Mouse (Mus musculus) liver, embryonic 13.5 days (tissue): Measurements from ENCODE around the gene Grid2ip. TPM values are rescaled to one million over a fixed set of nuclear protein-coding genes. Genes with fewer than 3 reads are reported as not detected.

ENCODE experiments used
- ATAC-seq: fragments of 200-750 bp; cut with Nextera tagmentation; 2 replicates; pipeline ENCODE4 v1.8.0; 2017; ENCODE audit warnings: low read depth, mild to moderate bottlenecking, moderate number of reproducible peaks, moderate library complexity
- DNase-seq: peaks from one replicate; pipeline ENCODE4 v3.0.0; 2022
- H3K27ac ChIP-seq: fragments of 300-500 bp; sonication (generic); 2 replicates; pipeline ENCODE4 v1.5.1; 2015; ENCODE audit warnings: moderate library complexity, mild to moderate bottlenecking, inconsistent platforms
- H3K27me3 ChIP-seq: fragments of 300-500 bp; sonication (generic); 2 replicates; pipeline ENCODE4 v1.6.1; 2015; ENCODE audit warnings: mild to moderate bottlenecking, inconsistent platforms
- H3K36me3 ChIP-seq: fragments of 300-500 bp; sonication (generic); 2 replicates; pipeline ENCODE4 v1.6.1; 2015; ENCODE audit warnings: mild to moderate bottlenecking, inconsistent platforms
- H3K4me1 ChIP-seq: fragments of 300-500 bp; sonication (generic); replicated peaks from 2 replicates; pipeline ENCODE4 v1.6.1; 2015; ENCODE audit warnings: inconsistent platforms
- H3K4me2 ChIP-seq: fragments of 300-500 bp; sonication (generic); 2 replicates; pipeline ENCODE4 v1.6.1; 2015; ENCODE audit warnings: inconsistent platforms, mild to moderate bottlenecking, moderate library complexity
- H3K4me3 ChIP-seq: fragments of 300-500 bp; sonication (generic); replicated peaks from 2 replicates; pipeline ENCODE4 v1.5.1; 2015; ENCODE audit warnings: mild to moderate bottlenecking, inconsistent platforms
- H3K9ac ChIP-seq: fragments of 300-500 bp; sonication (generic); 2 replicates; pipeline ENCODE4 v1.6.1; 2015; ENCODE audit warnings: mild to moderate bottlenecking, inconsistent platforms
- H3K9me3 ChIP-seq: fragments of 300-500 bp; sonication (generic); replicated peaks from 2 replicates; pipeline ENCODE4 v1.6.1; 2016; ENCODE audit warnings: inconsistent platforms
- WGBS: fragments of 180-500 bp; shearing (Covaris S2); methylation state at CpG from one replicate; pipeline ENCODE4 v1.1.7; 2015; ENCODE audit not compliant: insufficient replicate concordance; 5-methylcytosine and 5-hydroxymethylcytosine counted together
- polyA plus RNA-seq: library from polyadenylated mRNA; unstranded; fragments of >200 nt; fragmentation: Nextera tagmentation; extraction: Ambion mirVana; gene quantifications from 2 replicates; pipeline ENCODE4 v1.2.1, GENCODE M21; 2015

Gene Grid2ip
- 0.03 TPM in 1 of 2 replicates, not detected in the other for polyA plus RNA-seq

DNA sequence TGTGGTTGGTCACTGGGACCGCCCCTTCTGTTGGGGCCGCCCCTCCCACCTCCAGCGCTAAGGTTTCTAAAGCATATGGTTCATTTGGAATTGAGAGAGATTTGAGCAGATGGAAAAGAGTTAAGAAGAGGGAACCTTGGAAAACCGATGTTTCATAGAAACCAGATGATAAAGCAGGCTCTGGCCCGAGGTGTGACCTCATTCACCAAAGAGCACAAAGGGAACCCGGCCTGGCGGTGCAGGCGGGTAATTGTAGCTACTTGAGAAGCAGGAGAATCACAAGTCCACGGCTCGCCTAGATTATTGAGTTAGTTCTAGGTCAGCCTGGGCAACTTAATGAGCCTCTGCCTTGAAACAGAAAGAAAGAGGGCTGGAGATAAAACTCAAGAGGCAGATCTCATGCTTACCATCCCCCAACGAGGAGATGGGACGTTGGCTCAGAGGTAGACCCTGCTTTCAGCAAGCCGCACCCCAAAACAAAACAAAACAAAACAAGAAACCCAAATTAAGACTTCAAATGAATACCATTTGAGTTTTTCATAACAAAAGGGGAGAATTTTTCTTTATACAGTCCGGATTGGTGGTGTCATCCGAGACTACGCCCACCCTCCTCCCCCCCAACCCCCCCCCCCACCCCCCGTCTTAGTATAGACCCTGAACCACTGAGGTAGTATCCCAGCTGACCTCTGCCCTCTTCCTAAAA lies at the start of gene Grid2ip:
Grid2ip (plus strand) TSS at position 653 of the 703 bp plus-strand sequence.
- Histone ChIP-seq H3K9ac (no peak within 1 kb of the TSS), H3K4me1 (peaks cover 7% of the 10 kb centered on the region; the same call in 1 of the 2 replicates), H3K4me3 (no peak within 1 kb of the TSS), H3K4me2 (no peak within 1 kb of the TSS), H3K9me3 (no peaks in the 10 kb centered on the region), H3K27ac (no peak within 1 kb of the TSS), H3K36me3 (no peaks in the 10 kb centered on the region), H3K27me3 (peaks cover 50% of the 10 kb centered on the region)
- ATAC-seq, result no peak
- no peak for DNase-seq
- 21% methylated on average over 17 of the region's 17 CpGs for WGBS

DNA sequence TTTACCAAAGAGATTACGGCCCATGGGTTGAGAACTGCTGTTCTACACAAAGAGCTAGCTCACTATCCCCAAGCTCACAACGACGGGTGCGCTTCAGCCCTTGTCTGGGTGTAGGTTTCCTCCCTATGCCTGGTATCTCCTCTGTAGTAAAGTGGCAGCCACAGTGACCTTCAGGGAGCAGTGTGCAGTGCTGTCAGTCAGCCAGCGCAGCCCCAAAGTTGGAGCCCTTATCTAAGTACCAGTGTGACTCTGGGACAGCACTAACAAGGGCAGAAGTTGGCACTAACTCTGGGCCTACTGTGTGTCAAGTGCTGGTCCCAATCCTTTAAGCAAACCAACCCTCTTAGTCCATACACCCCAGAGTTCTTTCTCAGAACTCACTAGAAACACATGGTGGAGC lies 48.3 kb upstream of the Grid2ip start:
- H3K9me3 ChIP-seq, result no peaks in the 10 kb centered on the region
- H3K27ac ChIP-seq, result no peak overlapping the region
- H3K9ac ChIP-seq, result no peak overlapping the region
- no peak overlapping the region for H3K4me3 ChIP-seq
- no peak for ATAC-seq
- H3K4me1 ChIP-seq, result peaks cover 40% of the 10 kb centered on the region
- no peak overlapping the region for H3K4me2 ChIP-seq
- H3K27me3 ChIP-seq, result no peaks in the 10 kb centered on the region
- H3K36me3 ChIP-seq, result peaks cover 96% of the 10 kb centered on the region
- 84% methylated on average over 5 of the region's 5 CpGs for WGBS
- DNase-seq, result no peak

DNA sequence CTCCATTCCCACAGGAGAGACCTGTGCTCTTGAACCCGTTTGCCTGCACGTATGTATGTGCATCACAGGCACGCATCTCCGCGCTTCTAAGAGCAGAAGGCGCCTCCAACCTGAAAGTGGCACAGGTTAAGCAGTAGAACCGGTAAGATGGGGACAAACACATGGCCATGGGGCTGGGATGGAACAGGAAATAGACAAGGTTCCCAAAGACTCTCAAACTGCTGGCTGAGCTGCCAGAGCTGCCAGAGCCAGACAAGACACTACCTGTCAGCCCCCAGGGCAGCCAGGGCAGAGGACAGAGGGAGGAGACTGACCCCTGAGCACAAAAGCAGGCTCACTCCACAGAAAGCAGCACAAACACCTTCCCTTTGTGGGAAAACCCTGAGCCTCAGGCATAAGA lies 47.2 kb upstream of the Grid2ip start:
- Histone ChIP-seq H3K27ac (no peak overlapping the region), H3K36me3 (peaks cover 87% of the 10 kb centered on the region), H3K4me2 (no peak overlapping the region), H3K9me3 (no peaks in the 10 kb centered on the region), H3K27me3 (no peaks in the 10 kb centered on the region), H3K9ac (0 out of 2 replicates have a peak overlapping the region, but pooled peaks have one; percentile 7), H3K4me1 (peaks cover 46% of the 10 kb centered on the region), H3K4me3 (no peak overlapping the region)
- no peak for DNase-seq
- ATAC-seq, result no peak
- whole genome bisulfite sequencing, result 91% methylated on average over 7 of the region's 7 CpGs

DNA sequence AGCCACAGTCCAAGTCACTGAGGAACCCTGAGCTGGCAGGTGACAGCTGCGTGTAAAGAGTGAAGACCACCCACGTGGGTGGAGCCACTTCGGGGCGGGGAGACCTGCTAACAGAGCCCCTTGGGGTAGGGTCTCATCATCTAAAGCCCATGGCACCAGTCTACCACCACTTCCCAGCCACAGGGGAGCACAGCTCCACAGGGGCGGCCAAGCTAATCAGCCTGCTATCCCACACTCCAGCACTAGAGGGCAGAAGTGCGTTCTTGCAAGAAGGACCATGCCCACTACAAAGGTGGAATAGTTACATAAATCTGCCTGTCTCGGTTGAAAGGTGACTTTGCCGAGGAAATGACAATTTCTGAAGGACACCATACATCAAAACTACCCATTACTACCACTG lies 45.3 kb upstream of the Grid2ip start:
- no peak overlapping the region for H3K9ac ChIP-seq
- no peak overlapping the region for H3K27ac ChIP-seq
- DNase-seq (peak; percentile 73), ATAC-seq (no peak)
- no peak overlapping the region for H3K4me3 ChIP-seq
- H3K4me2 ChIP-seq, result no peak overlapping the region
- WGBS, result 50% methylated on average over 8 of the region's 8 CpGs
- H3K4me1 ChIP-seq, result peaks cover 55% of the 10 kb centered on the region
- no peaks in the 10 kb centered on the region for H3K9me3 ChIP-seq
- no peaks in the 10 kb centered on the region for H3K27me3 ChIP-seq
- H3K36me3 ChIP-seq, result peaks cover 79% of the 10 kb centered on the region

DNA sequence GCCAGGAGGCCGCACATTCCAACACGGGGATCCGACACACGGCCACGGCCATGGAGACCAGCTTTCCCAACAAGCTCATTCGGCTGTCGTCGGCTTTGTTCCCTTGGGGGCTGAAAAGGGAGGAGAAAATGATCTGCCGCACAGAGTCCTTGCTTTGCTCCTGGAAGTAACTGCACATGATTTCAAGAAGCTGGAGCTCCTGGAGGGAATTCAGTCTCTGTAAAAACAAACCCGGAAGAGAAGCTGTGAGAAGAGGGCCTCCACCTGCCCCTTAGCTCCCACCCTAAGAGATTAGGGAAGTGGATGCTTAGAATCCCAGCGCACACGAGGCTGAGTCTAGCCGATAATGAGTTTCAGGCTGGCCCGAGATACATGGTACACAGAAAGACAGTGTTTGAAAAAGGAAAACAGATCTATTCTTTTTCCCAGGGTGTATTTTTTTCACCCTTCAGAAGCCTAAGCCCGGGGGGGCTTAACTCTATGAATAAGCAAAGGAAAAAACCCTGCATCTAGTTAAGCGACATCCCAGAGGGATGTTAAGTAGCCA lies 42.9 kb upstream of the Grid2ip start:
- Histone ChIP-seq H3K36me3 (peaks cover 79% of the 10 kb centered on the region), H3K4me2 (peak overlapping the region; percentile 87), H3K9me3 (no peaks in the 10 kb centered on the region), H3K4me1 (peaks cover 55% of the 10 kb centered on the region), H3K9ac (peak overlapping the region; percentile 93), H3K4me3 (peak overlapping the region; percentile 89), H3K27me3 (no peaks in the 10 kb centered on the region), H3K27ac (peak overlapping the region; percentile 87)
- whole genome bisulfite sequencing, result 8% methylated on average over 16 of the region's 16 CpGs
- DNase-seq (peak; percentile 31), ATAC-seq (peak; percentile 71)

DNA sequence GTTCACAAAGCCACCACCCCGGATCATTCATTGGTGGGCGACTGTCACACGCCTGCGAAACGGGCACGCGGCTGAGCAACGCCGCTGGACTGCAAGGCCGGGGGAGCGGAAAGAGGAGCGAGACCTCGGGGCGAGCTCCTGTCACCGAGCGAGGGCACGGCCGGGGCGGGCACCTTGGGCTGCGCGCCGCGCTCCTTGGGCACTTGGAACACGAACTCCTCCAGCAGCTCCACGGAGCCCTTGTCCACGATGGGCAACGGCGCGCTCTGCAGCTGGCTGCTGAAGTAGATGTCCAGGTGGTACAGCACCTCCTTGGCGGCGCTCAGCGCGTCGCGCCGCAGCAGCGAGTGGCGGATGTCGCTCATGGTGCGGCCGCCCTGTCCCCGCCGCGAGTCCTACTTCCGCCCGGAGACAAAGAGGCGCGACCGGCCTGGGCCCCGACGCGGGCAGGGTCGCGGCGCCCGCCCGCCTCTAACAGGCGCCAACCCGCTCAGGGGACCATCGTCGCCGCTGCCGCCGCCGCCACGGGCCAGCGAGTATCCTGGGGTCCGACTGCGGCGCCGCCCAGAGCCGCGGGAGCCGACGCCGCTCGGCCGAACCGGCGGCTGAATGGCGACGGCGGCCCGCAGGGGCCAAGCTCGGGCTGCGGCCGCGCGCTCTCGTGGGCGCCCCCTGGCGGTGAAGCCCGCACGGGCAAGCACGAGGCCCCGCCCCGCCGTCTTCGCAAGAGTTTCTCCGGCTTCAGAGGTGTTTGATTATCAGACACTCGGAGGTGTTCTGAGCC lies 42.2 kb upstream of the Grid2ip start, which contains the start of gene E130309D02Rik:
E130309D02Rik (minus strand) TSS at position 631 of the 784 bp plus-strand sequence.
- peaks cover 54% of the 10 kb centered on the region for H3K4me1 ChIP-seq
- under 1% methylated on average over 98 of the region's 101 CpGs for WGBS

DNA sequence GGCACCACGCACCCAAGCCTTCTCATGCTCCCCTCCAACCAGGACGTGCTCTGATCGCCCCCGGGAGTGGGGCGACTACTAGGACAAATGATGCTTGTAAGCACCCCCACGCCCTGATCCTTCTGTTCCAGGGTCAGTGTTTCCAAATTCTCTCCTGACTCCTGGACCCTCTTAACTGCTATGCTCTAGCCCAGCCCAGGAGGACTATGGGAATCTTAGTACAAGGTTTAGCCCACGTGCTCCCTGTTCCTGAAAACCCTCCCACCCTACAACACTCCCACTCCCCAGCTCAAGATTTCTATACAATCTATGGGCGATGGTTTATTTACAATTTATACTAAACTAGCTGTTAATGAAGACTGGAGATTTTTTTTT lies 41.6 kb upstream of the Grid2ip start:
- peak overlapping the region; percentile 57 for H3K27ac ChIP-seq
- DNase-seq (no peak), ATAC-seq (no peak; the same call in 1 of the 2 replicates)
- peak overlapping the region; percentile 89 for H3K4me3 ChIP-seq
- peaks cover 79% of the 10 kb centered on the region for H3K36me3 ChIP-seq
- no peaks in the 10 kb centered on the region for H3K27me3 ChIP-seq
- peaks cover 48% of the 10 kb centered on the region for H3K4me1 ChIP-seq
- 18% methylated on average over 8 of the region's 8 CpGs for WGBS
- H3K9me3 ChIP-seq, result no peaks in the 10 kb centered on the region
- H3K9ac ChIP-seq, result peak overlapping the region; percentile 93
- H3K4me2 ChIP-seq, result peak overlapping the region; percentile 87

More for the DNA sequence above, 42.2 kb upstream of the Grid2ip start, which contains the start of gene E130309D02Rik:
- ATAC-seq (peak; percentile 79), DNase-seq (peak; percentile 82)
- Histone ChIP-seq H3K27ac (peak within 1 kb of the TSS; percentile 87), H3K27me3 (no peaks in the 10 kb centered on the region), H3K4me3 (peak within 1 kb of the TSS; percentile 89), H3K36me3 (peaks cover 79% of the 10 kb centered on the region), H3K9me3 (no peaks in the 10 kb centered on the region), H3K9ac (peak within 1 kb of the TSS; percentile 93), H3K4me2 (peak within 1 kb of the TSS; percentile 87)

DNA sequence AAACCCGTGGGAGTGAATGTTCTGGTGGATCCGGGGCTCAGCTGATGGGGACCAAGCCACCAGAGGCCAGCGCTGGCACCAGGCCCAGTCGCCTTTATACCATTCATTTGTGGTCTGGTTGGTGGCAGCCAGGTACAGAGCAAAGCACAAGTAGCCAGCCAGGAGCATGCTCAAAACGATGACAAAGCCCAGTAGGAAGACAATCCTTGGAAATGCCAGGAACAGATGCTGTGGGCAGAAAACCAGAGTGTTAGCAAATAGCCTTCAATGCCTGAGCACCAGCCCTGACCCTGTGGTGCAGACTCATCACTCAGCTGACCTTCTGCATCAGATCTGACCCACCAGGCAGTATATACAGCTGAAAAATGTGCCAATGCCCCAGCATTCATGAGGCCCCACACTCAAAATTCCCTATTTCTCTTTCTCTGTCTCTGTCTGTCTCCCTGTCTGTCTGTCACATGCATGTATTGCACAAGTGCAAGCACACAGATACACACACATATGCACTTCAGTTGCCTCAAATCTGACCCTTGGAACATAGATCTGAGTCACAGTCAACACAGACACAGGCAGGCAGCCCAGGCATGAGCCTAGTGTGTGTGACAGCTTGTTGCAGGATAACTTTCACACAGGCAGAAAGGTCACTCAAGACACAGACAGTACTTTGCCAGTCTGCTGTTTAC lies 40.4 kb upstream of the Grid2ip start:
- H3K4me2 ChIP-seq, result no peak overlapping the region
- no peak for ATAC-seq
- H3K4me3 ChIP-seq, result no peak overlapping the region
- no peaks in the 10 kb centered on the region for H3K27me3 ChIP-seq
- no peak for DNase-seq
- H3K27ac ChIP-seq, result no peak overlapping the region
- peaks cover 36% of the 10 kb centered on the region for H3K4me1 ChIP-seq
- 87% methylated on average over 5 of the region's 5 CpGs for whole genome bisulfite sequencing
- no peak overlapping the region for H3K9ac ChIP-seq
- H3K9me3 ChIP-seq, result no peaks in the 10 kb centered on the region
- peaks cover 79% of the 10 kb centered on the region for H3K36me3 ChIP-seq

DNA sequence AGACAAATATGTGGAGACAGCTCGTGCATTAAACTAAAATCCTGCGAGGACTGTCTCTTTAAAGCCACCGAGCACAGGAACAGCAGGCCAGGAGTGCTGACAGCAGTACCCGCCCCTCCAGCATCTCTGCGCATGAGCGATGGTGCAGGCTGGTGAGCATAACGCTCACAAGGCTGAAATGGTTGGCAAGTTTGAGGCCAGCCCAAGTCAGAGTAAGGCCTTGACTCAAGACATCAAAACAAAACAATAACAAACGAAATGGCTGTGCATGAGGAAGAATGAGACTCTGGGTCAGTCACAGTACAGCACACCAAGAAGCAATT lies 39.9 kb upstream of the Grid2ip start:
- H3K4me2 ChIP-seq, result no peak overlapping the region
- H3K36me3 ChIP-seq, result peaks cover 80% of the 10 kb centered on the region

DNA sequence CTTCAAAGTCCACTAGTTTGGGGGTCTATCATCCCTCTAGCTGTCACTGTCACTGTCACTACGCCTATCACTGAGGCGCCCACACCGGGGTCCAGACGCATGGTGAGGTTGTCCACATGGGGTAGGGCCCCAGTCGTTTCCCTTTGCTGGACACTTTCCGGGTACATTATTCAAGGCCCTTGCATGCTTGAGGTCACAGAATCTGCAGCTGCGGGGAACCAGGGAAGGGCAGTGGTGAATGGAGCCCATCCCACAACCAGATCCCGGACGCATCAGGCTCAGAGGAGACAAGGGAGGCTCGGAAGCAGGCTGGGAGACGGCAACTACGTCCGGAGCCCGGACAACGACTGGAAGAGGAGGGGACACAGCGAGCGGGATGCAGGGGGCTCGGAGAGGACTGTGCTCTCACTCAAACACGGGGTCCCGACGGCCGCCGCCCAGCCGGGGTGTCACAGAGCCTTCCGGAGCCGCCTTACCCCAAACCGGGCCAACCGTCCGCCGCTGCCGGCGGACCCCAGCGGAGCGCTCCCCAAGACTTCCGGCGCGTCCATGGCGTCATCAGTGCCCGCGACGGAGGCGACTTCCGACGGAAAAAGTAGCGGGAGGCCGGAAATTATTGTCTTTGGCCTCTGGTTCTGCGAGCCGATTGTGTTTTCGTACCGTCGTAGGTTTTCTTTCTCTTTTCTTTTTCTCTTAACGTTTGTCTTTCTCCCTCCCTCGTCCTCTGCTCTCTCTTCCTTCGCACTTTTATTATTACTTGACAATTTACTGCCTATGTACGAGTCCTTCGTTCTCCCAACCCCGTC lies 28.2 kb upstream of the Grid2ip start, which contains the start of gene Zdhhc4:
Zdhhc4 (minus strand) TSS at position 567 of the 806 bp plus-strand sequence.
- peak within 1 kb of the TSS; percentile 85 for H3K4me3 ChIP-seq
- peaks cover 22% of the 10 kb centered on the region for H3K4me1 ChIP-seq
- H3K9ac ChIP-seq, result peak within 1 kb of the TSS; percentile 88
- H3K4me2 ChIP-seq, result peak within 1 kb of the TSS; percentile 80
- DNase-seq, result peak; percentile 76
- no peaks in the 10 kb centered on the region for H3K27me3 ChIP-seq
- no peaks in the 10 kb centered on the region for H3K9me3 ChIP-seq
- ATAC-seq, result peak; percentile 79
- peaks cover 27% of the 10 kb centered on the region for H3K36me3 ChIP-seq
- H3K27ac ChIP-seq, result peak within 1 kb of the TSS; percentile 65
- WGBS, result under 1% methylated on average over 57 of the region's 57 CpGs

More for the DNA sequence above, 39.9 kb upstream of the Grid2ip start:
- Histone ChIP-seq H3K9ac (no peak overlapping the region), H3K4me1 (peaks cover 31% of the 10 kb centered on the region), H3K27ac (no peak overlapping the region), H3K4me3 (no peak overlapping the region), H3K9me3 (no peaks in the 10 kb centered on the region), H3K27me3 (no peaks in the 10 kb centered on the region)
- ATAC-seq (no peak), DNase-seq (no peak)
- WGBS, result 82% methylated on average over 8 of the region's 8 CpGs
